Mouse (Mus musculus): ENCODE results near the gene Ndrg3.

DNA sequence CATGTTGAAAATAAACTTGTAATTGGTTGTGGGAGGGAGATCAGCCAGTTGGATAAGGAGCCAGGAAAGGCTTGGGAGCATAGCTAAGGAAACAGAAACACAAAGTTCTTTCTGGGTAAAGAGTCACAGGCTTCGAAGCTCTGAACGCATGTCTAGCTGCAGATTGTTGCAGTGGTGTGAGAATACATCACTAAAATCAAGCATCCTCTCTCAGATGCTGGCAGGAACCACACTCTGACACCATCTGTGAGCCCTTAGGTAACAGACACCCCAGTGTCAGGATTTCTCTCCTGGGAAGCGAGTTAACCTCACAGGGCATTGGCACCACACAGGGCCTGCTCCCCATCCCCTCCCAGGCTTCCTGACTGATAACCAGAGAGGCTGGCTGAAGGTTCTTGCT, 76.3 kb downstream of the Ndrg3 start:
- TF ChIP-seq CTCF (IDR thresholded peaks at IDR 0.05; ENCODE audit: control insufficient read depth, insufficient read depth, insufficient read length): no peak
- no peak for TF ChIP-seq MYOG (IDR thresholded peaks at IDR 0.05; ENCODE audit: control insufficient read depth, extremely low read depth, insufficient read length)
